Mouse (Mus musculus): ENCODE data around the gene Ift74. TPM values are rescaled to one million over a fixed set of nuclear protein-coding genes. Genes with fewer than 3 reads are reported as not detected.
"Not testable (repeated sequence)": the region's sequence is repeated elsewhere in the genome, so short reads cannot be mapped to it uniquely, and the experiment has no call there.

Gene Ift74
- polyA plus RNA-seq, 1 experiment from 2014 or later, result 29.2 TPM

DNA sequence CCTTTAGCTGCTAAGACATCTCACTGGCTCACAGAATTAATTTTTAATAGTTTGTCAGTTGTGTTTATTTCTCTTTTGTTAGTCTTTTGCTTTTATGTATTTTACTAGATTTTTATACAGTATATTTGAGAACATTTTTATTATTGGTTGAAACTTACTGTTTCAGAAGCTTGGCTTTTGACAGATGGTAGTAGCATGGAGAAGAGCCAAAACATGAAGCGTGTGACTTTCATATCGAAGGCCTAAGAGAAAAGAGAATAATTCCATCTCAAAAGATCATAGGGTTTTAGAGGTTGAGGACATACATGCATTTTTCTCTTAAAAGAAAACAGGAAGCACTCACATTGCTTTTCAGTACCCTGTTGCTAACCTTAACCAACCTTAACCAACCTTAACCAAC, 28.9 kb downstream of the Ift74 start:
- no peaks in the 10 kb centered on the region for H3K9me3 ChIP-seq
- ATAC-seq (replicated peaks), result no peak
- H3K27me3 ChIP-seq, result no peaks in the 10 kb centered on the region
- H3K4me1 ChIP-seq, result no peaks in the 10 kb centered on the region
- H3K4me3 ChIP-seq, result no peak overlapping the region
- no peak overlapping the region for H3K9ac ChIP-seq (replicated peaks)
- no peaks in the 10 kb centered on the region for H3K36me3 ChIP-seq
- WGBS, result 85% methylated on average over 2 of the region's 2 CpGs
- H3K4me2 ChIP-seq (replicated peaks), result no peak overlapping the region
- H3K27ac ChIP-seq (replicated peaks), result no peak overlapping the region

DNA sequence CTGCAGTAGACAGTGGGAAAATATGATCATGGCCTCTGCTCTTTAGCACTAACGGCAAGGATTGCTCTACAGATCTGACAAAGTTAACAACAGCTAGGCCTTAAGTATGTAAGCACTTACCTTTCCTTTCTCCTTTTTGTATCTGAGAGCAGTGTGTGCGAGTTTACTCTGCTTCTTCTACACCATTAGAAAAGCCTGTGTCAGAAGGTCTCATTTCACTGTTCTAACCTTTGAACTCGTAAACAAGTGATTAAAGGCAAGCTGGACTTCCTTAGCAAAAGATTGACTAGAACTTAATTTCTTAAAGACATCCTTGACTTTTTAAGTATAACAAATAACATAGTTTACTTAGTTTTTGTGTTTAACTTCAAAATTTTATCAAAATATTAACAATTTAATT, 35.6 kb downstream of the Ift74 start, which contains the start of gene Lrrc19:
Lrrc19 (minus strand) TSS at position 225 of the 400 bp plus-strand sequence.
- Histone ChIP-seq H3K4me1 (no peaks in the 10 kb centered on the region), H3K9ac (replicated peaks) (no peak within 1 kb of the TSS), H3K4me2 (replicated peaks) (no peak within 1 kb of the TSS), H3K36me3 (peaks cover 3% of the 10 kb centered on the region), H3K4me3 (no peak within 1 kb of the TSS), H3K27ac (replicated peaks) (no peak within 1 kb of the TSS), H3K27me3 (no peaks in the 10 kb centered on the region), H3K9me3 (no peaks in the 10 kb centered on the region)
- ATAC-seq (replicated peaks), result no peak
- 98% methylated on average over 3 of the region's 3 CpGs for WGBS

DNA sequence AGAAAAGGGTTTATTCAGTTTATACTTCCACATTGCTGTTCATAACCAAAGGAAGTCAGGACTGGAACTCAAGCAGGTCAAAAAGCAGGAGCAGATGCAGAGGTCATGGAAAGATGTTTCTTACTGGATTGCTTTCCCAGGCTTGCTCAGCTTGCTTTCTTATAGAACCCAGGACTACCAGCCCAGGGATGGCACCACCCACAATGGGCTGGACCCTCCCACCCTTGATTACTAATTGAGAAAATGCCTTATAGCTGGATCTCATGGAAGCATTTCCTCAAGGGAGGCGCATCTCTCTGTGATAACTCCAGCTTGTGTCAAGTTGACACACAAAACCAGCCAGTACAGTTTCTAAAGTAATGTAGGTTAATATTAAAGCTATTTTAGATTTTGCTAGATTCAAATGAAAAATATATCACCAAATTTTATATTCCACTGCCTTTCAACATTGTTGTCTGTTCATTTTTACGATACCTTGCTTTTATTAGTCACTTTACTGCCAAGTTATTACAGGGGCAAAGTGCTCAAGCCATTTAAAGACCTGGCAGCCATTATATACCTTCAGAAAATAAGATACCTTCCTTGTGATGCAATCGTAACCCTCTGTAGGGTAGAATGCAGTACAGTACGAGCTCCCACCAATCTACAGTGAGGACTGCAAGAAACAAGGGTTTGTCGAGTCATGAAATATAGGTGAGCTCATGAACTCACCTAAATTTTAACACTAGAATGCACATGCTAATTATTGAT, 36.3 kb downstream of the Ift74 start:
- H3K36me3 ChIP-seq; H3K4me3 ChIP-seq; ATAC-seq (replicated peaks); H3K27ac ChIP-seq (replicated peaks); H3K9me3 ChIP-seq; H3K4me1 ChIP-seq; H3K9ac ChIP-seq (replicated peaks); H3K4me2 ChIP-seq (replicated peaks); H3K27me3 ChIP-seq: not testable (repeated sequence)
- 93% methylated on average over 5 of the region's 5 CpGs for WGBS

DNA sequence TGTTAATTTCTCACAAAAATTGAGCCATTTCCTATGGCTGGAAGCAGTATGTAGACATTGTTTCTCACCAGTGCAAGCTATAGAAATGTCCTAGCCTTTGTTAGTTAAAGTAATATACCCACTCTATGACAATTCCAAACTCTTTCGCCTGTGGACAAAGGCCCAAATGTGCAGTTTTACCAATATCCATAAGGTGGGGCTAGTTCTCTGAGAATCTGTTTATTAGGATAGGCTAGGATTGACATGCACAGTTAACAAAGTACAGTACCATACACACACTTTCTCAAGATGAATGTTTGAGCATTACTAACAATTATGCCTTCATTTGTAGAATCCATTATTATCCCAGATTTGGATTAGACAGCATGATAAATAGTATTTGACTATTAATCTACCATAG, 55.4 kb downstream of the Ift74 start:
- Histone ChIP-seq H3K9me3 (no peaks in the 10 kb centered on the region), H3K4me2 (replicated peaks) (no peak overlapping the region), H3K4me1 (no peaks in the 10 kb centered on the region), H3K9ac (replicated peaks) (no peak overlapping the region), H3K4me3 (no peak overlapping the region), H3K36me3 (no peaks in the 10 kb centered on the region; the same call in 1 of the 2 replicates), H3K27ac (replicated peaks) (no peak overlapping the region), H3K27me3 (no peaks in the 10 kb centered on the region)
- ATAC-seq (replicated peaks), result peak; percentile 46; the same call in 1 of the 2 replicates
- 49% methylated on average over 1 of the region's 1 CpGs for WGBS

DNA sequence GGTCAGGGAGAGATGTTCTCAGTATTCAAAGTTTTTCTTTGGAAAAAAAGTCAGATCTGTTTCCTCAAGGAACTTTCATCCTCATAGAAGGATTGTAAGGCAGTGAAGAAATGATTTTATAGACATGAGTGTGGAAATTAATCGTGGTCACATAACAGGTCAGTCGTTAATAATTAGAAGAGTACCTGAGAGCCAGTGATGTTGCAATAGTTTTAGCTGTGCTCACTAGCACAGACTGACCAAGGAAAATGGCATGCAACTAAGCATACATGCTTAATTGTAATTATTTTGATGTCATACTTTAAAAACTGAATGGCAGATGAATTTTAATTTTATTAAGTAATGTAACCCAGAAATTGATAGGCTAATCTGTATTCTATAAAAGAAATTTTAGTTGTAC, 66.4 kb downstream of the Ift74 start:
- 96% methylated on average over 2 of the region's 2 CpGs for WGBS
- no peak for ATAC-seq (replicated peaks)

DNA sequence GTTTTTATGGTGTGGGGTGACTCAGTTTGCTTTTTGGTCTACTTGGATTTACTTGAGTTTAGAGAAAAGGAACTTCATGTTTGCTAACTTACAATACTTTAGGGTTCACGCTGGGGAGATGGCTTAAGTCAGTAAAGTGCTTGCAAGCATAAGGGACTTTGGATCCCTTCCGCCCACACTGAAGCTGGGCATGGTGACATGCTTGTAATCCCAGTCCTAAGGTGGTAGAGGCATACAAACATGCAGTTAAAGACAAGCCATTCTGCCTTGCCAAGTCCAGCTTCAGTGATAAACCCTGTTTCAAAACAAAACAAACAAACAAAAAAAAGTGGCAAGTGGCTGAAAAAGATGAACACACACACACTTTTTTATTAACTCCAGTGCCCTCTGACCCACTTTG, 66.9 kb downstream of the Ift74 start:
- Histone ChIP-seq H3K4me3 (no peak overlapping the region), H3K36me3 (peaks cover 21% of the 10 kb centered on the region), H3K9me3 (no peaks in the 10 kb centered on the region), H3K27ac (replicated peaks) (no peak overlapping the region), H3K27me3 (no peaks in the 10 kb centered on the region), H3K4me2 (replicated peaks) (no peak overlapping the region), H3K4me1 (no peaks in the 10 kb centered on the region), H3K9ac (replicated peaks) (no peak overlapping the region)
- 92% methylated on average over 2 of the region's 2 CpGs for WGBS
- ATAC-seq (replicated peaks), result no peak

More for the DNA sequence above, 66.4 kb downstream of the Ift74 start:
- Histone ChIP-seq H3K4me3 (no peak overlapping the region), H3K9me3 (no peaks in the 10 kb centered on the region), H3K36me3 (peaks cover 21% of the 10 kb centered on the region), H3K27ac (replicated peaks) (no peak overlapping the region), H3K4me2 (replicated peaks) (no peak overlapping the region), H3K9ac (replicated peaks) (no peak overlapping the region), H3K4me1 (no peaks in the 10 kb centered on the region), H3K27me3 (no peaks in the 10 kb centered on the region)

DNA sequence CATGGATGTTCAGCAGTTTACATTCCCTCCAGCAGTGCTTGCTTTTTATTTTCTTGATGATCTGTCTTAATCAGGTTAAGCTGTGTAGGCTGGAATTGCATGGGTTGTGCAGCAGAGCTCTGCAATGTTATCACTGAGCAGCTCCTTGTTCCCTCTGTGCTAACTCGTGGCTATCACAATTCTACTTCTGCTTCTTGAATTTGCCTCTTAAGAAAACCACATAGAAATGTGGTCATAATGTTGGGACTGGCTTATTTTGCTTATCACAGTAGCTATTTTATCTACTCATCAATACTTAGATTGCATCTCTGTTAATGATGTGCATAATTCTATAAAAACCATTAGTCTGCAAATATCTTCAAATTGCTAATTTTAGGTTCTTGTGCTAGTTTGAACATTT, 67.7 kb downstream of the Ift74 start:
- H3K27me3 ChIP-seq, result no peaks in the 10 kb centered on the region
- H3K27ac ChIP-seq (replicated peaks), result no peak overlapping the region
- WGBS, result 75% methylated on average over 1 of the region's 1 CpGs
- H3K9me3 ChIP-seq, result no peaks in the 10 kb centered on the region
- no peak for ATAC-seq (replicated peaks)
- H3K4me3 ChIP-seq, result no peak overlapping the region
- H3K36me3 ChIP-seq, result peaks cover 25% of the 10 kb centered on the region
- no peak overlapping the region for H3K4me2 ChIP-seq (replicated peaks)
- H3K9ac ChIP-seq (replicated peaks), result no peak overlapping the region
- H3K4me1 ChIP-seq, result no peaks in the 10 kb centered on the region

DNA sequence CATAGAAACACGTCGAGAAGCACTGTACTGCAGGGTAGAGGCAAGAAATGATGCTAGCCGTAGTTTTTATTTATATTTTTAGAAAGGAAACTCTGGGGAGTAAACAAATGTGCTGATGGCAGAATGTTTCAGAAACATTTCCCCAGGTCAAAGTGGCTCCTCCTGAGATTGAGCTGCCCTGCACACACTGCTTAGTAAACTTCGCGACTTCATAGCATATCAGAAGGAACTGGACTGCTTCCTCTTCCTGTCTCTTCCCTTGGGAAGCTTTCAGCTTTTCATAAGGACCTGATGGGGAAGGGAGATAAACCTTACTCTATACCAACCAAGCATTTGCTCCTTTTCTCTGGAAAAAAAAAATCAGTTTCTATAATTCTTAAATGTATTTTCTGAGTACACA, 69.0 kb downstream of the Ift74 start:
- no peaks in the 10 kb centered on the region for H3K9me3 ChIP-seq
- H3K9ac ChIP-seq (replicated peaks), result no peak overlapping the region
- H3K27me3 ChIP-seq, result no peaks in the 10 kb centered on the region
- H3K27ac ChIP-seq (replicated peaks), result no peak overlapping the region
- H3K4me1 ChIP-seq, result no peaks in the 10 kb centered on the region
- H3K36me3 ChIP-seq, result peaks cover 33% of the 10 kb centered on the region
- H3K4me3 ChIP-seq, result no peak overlapping the region
- WGBS, result 93% methylated on average over 5 of the region's 5 CpGs
- ATAC-seq (replicated peaks), result no peak
- H3K4me2 ChIP-seq (replicated peaks), result no peak overlapping the region

DNA sequence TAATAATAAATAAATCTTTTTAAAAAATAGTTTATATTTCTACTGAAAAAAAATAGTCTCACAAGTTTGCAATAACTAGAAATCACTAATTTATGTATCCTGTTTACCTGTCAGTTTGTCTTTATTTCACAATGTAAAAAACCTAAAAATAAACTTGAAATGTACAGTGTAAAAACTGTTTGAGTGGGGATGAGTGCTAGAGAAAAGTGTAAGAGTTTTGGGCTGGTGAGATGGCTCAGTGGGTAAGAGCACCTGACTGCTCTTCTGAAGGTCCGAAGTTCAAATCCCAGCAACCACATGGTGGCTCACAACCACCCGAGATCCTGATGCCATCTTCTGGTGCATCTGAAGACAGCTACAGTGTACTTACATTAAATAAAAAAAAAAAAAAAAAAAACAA, 75.5 kb downstream of the Ift74 start:
- WGBS, result 78% methylated on average over 2 of the region's 2 CpGs
- H3K4me3 ChIP-seq; H3K27ac ChIP-seq (replicated peaks); ATAC-seq (replicated peaks); H3K27me3 ChIP-seq; H3K4me2 ChIP-seq (replicated peaks); H3K4me1 ChIP-seq; H3K9me3 ChIP-seq; H3K9ac ChIP-seq (replicated peaks): not testable (repeated sequence)
- peaks cover 19% of the 10 kb centered on the region for H3K36me3 ChIP-seq

DNA sequence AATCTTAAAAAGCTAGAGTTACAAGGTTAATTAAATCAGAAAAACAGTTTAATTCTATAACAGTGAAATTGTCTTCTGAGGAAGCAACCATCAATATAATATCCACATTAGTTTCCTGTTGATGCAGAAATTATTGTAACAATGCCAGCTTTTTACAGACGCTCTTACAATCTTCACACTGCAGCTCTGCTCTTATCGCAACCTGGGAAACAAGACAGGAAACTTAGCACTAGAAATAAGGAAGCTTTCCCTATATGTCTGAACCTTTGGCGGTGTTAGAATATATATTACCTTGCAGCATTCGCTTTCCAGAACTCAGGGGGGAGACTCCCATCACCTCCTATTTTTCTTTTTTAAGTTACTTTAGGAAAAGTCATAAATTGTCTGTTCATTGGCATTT, 76.8 kb downstream of the Ift74 start:
- ATAC-seq (replicated peaks), result no peak
- H3K4me3 ChIP-seq, result no peak overlapping the region
- H3K9ac ChIP-seq (replicated peaks), result no peak overlapping the region
- H3K27me3 ChIP-seq, result no peaks in the 10 kb centered on the region
- WGBS, result 93% methylated on average over 4 of the region's 4 CpGs
- no peak overlapping the region for H3K4me2 ChIP-seq (replicated peaks)
- no peaks in the 10 kb centered on the region for H3K9me3 ChIP-seq
- no peak overlapping the region for H3K27ac ChIP-seq (replicated peaks)
- H3K4me1 ChIP-seq, result no peaks in the 10 kb centered on the region
- peaks cover 19% of the 10 kb centered on the region for H3K36me3 ChIP-seq

DNA sequence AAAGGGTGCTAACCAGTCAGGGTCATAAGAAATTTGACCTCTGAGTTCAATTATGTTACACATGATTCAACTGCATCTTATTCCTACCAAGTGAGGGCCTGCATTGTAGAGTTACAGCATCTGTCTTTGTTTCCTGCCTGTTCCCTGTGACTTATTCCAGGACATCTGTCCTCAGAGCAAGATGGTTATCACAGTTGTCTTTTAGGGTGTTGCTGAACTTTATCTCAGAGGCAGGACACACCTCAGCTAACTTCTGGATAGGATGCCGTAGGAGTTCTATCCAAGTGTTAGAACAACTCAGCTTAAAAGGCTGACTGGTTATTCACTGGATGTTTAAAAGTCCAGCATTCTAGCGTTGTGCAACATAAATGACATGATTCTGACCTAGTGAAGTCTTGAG, 77.9 kb downstream of the Ift74 start:
- Histone ChIP-seq H3K27me3 (no peaks in the 10 kb centered on the region), H3K9ac (replicated peaks) (no peak overlapping the region), H3K9me3 (no peaks in the 10 kb centered on the region), H3K36me3 (peaks cover 14% of the 10 kb centered on the region), H3K4me3 (no peak overlapping the region), H3K27ac (replicated peaks) (no peak overlapping the region), H3K4me2 (replicated peaks) (no peak overlapping the region), H3K4me1 (no peaks in the 10 kb centered on the region)
- 94% methylated on average over 2 of the region's 2 CpGs for WGBS
- no peak for ATAC-seq (replicated peaks)

DNA sequence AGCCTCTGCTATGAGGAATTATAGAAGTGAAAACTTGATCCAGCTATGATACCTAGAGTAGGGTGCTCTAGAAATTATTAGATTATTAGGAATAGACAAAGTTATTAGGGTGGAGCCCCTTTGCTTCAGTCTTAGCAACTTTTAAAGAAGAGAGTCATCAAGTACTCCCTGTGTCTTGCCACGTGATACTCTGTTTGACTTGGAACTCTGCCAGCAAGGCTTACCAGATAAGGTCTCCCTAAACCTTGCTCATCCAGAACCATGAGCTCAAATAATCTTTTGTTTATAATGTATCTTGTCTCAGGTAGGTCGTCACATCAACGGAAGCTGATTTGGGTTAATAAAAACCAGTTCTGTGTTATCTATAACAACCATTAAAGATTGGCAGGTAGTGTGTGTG, 82.1 kb downstream of the Ift74 start:
- Histone ChIP-seq H3K9ac (replicated peaks) (no peak overlapping the region), H3K36me3 (no peaks in the 10 kb centered on the region), H3K27me3 (no peaks in the 10 kb centered on the region), H3K27ac (replicated peaks) (no peak overlapping the region), H3K4me3 (no peak overlapping the region), H3K9me3 (no peaks in the 10 kb centered on the region), H3K4me1 (no peaks in the 10 kb centered on the region), H3K4me2 (replicated peaks) (no peak overlapping the region)
- ATAC-seq (replicated peaks), result no peak
- WGBS, result 84% methylated on average over 3 of the region's 3 CpGs

DNA sequence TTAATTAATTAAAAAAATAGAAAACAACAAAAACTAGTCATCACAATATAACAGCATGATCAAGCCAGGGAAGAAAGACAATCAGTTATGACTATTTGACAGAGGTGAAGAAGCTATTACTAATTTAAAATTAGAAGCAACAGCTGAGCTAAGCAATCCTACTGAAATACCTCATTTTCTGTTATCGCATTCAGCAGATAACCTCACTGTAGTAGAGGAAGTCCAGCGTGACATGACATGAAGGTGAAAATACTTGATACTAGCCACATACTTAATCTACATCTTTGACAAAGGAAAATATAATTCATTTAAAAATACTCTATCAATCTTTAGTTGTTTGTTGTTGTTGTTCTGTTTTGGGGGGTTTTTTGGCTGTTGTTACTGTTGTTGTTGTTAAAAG, 96.7 kb downstream of the Ift74 start:
- H3K36me3 ChIP-seq, result no peaks in the 10 kb centered on the region
- no peak overlapping the region for H3K9ac ChIP-seq (replicated peaks)
- no peak overlapping the region for H3K27ac ChIP-seq (replicated peaks)
- ATAC-seq (replicated peaks), result no peak
- 99% methylated on average over 2 of the region's 2 CpGs for WGBS
- H3K27me3 ChIP-seq, result no peaks in the 10 kb centered on the region
- H3K4me3 ChIP-seq, result no peak overlapping the region
- H3K4me2 ChIP-seq (replicated peaks), result no peak overlapping the region
- no peaks in the 10 kb centered on the region for H3K9me3 ChIP-seq
- H3K4me1 ChIP-seq, result no peaks in the 10 kb centered on the region
